Mouse (Mus musculus) left cerebral cortex, adult 9 months (tissue): ENCODE measurements around the gene Kifap3.

Source experiments
- DNase-seq, 2 experiments: peaks; one replicate each; pipeline ENCODE4 v3.0.0; 2022; ENCODE audit warnings: low spot score in 2 of 2

Kifap3 gene

DNA sequence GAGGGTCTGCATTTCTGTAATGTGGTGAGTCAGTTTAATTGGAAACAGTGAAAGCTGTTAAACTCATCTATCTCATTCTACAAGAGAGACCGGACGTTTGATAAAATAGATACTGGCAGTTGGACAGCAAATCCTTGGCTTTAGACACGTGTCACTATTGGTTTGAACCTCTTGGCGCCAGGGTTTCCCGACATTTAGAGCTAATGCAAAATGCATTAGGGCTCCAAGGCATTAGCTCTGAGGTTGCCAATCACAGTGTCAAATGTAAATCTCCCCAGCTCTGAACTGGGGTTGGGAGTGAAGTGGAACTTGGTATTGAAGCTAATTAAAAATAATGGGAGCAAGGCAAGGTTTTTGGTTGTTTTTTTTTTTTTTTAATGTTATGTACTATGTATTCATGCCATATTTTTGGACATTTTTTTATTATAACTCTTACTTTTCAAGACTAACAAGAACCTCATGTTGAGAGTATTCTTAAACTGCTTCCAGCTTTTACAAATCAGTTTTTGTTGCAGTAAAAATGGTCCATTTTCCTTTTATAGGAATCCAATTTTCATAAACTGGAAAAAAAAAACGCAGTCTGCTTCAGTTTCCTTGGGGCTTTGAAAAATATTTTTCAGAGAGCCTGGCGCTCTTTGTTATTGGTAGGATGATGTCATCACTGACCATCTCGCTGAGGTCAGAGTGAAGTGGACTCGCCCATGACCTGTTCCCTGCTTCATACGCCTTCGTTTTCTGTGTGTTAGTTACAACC, 114.6 kb downstream of the Kifap3 start:
- no peak for DNase-seq

GRCm38 (mm10) chr1:163898291-163898764, 118.9 kb downstream of the Kifap3 start:
- DNase-seq: no peak

GRCm38 (mm10) chr1:163899575-163899974, 120.2 kb downstream of the Kifap3 start:
- no peak for DNase-seq

DNA sequence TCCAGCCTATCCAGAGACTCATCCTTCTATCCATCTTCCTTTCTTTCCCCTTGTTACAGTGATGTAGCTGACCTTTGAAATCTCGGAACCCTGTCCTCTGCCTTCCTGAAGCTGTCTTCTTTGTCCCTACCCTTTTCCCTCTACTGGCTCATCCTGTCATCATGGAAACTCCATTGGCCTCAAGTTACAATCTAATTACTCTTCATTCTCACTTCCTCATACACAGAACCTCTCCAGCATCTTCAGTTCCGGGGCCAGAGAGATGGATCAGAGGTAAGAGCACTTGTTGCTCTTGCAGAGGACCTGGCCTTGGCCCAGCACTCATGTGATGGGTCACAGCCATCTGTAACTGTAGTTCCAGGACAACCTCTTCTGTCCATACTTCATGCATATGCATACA, 120.8 kb downstream of the Kifap3 start:
- DNase-seq: no peak

- DNase-seq: no peak
These were observed 124.0 kb downstream of the Kifap3 start for GRCm38 (mm10) chr1:163903411-163903810.

DNA sequence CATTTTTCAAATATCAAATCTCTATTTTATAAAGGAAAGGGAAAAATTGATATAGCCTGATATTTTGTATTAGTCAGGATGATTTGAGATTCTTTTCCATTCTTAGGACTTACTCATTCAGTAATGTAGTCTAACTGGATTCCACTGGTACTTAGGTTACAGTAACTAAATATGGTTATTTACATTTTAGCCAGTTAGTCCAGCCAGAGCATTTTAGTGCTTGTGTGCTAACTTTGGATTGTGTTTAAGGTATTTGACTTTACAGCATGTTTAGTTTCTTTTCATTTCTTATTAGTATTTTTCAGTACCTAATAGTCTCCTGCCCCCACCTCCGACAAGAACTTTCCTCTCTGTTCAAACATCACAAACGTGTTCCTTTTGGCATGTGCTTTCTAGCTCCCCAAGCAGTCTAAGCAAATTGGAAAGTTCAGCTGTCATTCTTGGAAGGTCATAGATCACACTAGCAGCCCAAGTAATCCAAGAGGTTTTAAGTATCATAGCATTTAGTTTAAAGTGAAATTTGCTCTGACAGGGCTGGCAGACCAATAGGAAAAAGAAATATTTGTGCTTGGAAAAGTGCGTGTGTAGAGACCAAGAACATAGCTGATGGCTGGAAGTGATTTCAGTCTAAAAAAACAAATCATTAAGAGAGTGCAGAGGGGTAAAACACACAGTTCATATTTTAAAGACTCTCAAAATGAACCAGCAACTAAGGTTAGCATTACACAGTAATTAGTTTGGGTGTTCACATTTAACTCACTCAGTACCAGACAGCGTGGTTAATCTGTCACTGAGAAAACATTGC, 127.8 kb downstream of the Kifap3 start:
- DNase-seq: no peak

GRCm38 (mm10) chr1:163908389-163908788, 129.0 kb downstream of the Kifap3 start:
- DNase-seq: no peak

DNA sequence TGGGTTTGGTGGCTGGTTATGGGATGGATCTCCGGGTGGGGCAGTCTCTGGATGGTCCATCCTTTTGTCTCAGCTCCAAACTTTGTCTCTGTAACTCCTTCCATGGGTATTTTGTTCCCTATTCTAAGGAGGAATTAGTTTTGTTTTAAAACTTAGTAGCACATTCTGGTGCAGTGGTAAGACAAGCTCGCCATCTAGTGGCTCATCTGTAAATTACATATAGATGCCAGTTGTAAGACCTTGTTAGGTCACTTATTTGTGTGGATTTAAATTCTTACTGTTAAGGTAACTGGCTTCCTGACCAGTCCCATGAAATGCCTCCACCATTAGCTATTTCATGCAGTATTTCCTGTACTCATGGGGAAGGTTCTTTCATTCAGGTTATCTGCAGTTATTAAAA, 131.0 kb downstream of the Kifap3 start:
- peak in 1 of 2 experiments; percentile 34 for DNase-seq

GRCm38 (mm10) chr1:163910785-163911184, 131.4 kb downstream of the Kifap3 start:
- DNase-seq: no peak

GRCm38 (mm10) chr1:163911981-163912380, 132.6 kb downstream of the Kifap3 start:
- no peak for DNase-seq

DNA sequence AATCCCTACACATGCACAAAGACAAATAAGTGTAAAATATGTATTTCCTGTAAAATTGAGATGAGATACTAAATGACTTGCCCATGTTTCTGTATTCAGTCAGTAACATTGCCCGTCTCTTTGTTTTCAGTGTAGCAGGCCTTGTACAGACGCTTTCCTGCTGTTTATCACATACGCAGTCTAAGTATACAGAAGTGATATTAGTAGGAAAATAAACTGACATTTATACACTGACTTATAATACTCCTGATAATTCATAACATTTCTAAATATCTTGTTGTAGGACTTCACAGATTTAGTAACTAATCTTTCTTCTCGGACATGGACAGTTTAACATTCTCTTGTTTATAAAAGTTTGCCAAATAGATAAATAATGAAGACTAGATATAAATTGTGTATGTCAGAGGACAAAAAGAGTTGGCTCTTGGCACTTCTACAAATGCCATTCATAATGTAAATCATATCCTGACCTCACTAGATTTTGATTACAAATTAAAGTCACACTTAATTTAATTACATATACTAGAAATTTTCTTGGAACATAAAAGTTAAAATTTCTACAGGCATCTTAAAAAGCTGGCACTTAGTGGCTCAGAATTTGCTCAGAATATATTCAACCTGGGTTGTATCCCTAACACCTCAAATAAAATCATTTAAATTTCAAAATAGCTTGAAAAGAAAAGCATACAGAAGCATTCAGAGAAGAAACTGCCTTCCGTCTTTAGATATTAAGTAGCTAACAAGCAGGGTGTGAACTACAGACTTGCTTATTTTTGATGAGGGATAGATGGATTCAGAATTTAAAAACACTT, 138.2 kb downstream of the Kifap3 start:
- no peak for DNase-seq

DNA sequence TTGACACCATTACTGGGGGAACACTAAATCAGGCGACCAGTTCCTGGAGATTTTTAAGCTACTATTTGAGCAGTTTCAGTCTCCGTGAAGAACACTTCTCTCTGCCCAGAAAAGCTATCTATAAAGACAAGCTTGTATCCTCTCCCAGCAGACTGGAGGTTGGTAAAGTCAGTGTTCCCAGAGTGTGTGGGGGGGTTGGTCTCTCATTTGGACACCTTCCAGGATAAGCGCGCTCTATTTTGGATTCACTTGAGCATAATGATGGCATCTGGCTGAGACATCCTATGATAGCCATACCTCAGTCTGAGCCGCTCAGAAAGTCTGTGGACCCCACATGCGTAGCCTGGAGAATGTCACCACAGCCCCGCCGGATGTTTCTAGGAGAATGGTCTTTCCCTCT, 144.7 kb downstream of the Kifap3 start:
- DNase-seq: peak in 1 of 2 experiments; percentile 33

- no peak for DNase-seq
These were observed 149.5 kb downstream of the Kifap3 start, which contains the start of gene Scyl3 for GRCm38 (mm10) chr1:163928846-163929245. TSS of gene Scyl3 (plus strand) at chr1:163929100.

DNA sequence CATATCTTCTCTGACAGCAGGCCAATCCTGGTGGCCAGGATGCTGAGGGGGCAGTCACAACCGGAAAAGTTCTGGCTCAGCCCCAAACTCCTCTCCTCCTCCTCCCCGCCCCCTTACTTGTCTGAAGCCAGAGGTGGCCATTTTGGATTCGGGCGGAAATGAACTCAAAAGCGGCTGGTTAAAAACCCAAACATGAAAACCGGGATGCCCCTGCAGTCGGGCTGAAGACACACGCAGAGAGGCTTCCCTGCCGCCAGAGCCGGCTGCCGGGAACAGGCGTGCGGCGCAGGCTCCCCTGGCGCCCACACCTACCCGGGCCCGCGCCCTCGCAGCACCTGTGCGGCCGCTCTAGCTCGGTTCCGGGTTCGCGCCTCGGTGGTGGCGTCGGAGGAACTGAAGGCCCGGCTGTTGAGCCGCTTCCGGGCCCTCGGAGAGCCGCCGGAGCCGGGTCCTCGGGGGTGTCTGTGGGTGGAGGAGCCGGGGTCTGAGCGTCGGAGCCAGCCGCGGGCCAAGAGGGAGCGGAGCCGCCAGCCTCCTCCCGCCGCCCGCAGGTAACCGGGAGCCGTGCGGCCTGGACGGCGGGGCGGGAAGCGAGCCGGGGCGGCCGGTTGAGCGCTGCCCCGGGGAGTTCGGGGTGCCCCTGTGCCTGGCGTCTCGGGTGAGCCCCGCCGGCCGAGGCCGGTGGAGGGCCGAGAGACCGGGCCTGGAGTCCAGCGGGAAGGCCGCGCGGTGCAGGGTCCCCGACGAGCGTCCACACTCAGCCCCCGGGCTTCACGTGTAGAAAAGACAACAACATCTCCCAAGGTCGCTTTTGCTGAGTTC, 150.5 kb downstream of the Kifap3 start:
- DNase-seq: peak; percentile 62 to 90

DNA sequence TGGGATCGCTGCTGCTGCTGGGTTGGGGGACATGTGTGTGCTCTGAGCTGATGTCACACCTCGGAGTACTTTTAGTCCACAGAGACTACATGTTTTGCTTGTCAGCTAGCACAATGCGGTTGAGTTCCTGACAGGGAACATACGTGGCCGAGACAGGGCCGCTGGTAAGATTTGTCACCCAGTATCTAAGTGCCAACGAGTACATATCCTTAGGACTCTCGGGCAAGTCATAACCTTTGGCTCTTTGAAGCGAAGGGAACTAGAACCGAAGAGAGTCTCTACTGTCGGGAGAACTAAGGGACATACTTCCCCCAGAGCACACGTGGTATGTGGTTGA, 151.0 kb downstream of the Kifap3 start:
- no peak for DNase-seq

DNA sequence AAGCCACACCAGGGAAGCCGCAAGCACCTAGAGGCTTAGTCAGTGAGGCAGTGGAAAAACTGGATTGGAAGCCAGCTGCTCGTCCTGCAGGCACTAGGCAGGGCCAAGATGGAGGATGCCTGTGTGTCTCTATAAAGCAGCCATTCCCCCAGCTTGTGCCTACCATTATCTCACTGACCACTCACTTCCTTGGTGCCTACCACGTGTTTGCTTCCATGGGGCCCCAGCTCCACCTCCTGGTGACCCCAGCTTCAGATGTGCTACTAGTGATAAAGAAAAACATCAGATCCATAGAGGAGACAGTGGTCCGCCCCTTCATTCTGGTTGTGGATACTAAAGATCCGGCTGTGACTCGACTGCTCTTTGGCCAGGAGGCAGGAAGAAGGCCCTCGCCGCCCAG, 152.4 kb downstream of the Kifap3 start:
- no peak for DNase-seq

DNA sequence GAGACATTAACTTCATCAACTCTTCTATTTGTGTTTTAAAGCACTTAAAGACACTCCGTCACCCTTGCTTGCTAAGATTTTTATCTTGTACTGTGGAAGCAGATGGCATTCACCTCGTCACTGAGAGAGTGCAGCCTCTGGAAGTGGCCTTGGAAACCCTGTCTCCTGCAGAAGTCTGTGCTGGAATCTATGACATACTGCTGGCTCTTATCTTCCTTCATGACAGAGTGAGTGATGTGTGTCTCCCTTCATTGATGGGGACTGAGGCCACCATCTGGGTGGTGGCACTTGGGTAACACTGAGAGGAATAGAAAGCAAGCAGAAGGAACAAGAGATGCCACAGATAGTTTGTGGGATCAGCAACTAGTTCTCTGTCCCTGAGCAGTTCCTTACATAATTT, 155.2 kb downstream of the Kifap3 start:
- no peak for DNase-seq

DNA sequence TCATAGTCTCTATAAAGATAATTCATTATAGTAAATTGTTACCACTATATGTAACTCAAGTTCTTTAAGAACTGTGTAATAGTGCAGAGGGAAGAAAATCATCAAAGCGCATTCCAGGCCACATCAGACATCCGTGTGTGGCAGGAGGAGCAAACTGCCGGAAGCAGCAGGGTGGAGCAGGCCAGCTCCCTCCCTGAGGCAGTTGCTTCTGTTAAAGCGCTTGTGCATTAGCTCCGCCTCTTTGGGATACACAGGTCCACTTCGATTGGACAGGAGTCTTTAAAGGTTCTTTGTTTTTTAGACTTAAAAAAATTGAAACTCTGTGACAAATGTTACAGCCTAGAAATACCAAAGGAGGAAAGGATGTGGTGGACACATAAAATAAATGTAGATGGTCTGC, 162.7 kb downstream of the Kifap3 start:
- no peak for DNase-seq

DNA sequence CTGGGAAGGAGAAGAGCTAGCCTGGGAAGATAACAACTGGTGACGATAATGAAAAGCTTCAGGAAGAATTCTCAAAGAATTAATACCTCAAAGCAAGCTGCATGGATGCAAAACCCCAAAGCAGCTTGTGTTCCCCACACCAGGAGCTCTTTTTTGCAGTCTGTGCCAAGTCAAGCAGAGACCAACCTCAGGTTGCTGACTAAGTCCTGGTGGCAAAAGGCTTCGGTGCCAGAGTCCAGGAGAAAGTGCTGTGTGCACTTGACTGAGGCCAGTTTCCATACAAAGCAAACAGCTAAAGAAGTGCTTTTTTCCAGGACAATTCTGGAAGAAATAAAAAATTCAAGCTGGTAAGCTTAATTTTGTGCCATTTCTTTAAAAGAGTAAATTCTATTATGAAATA, 174.0 kb downstream of the Kifap3 start:
- DNase-seq: no peak

- peak in 1 of 2 experiments; percentile 28 for DNase-seq
These were observed 178.7 kb downstream of the Kifap3 start for GRCm38 (mm10) chr1:163958036-163958435.

- DNase-seq: no peak
These were observed 184.8 kb downstream of the Kifap3 start for GRCm38 (mm10) chr1:163964008-163964689.
